Mouse (Mus musculus) liver, embryonic 11.5 days (tissue): ENCODE results near the gene Cradd. TPM values are rescaled to one million over a fixed set of nuclear protein-coding genes. Genes with fewer than 3 reads are reported as not detected.

Experiments
- ATAC-seq: fragments of 200-750 bp; cut with Nextera tagmentation; replicated peaks from 2 replicates; pipeline ENCODE4 v1.8.0; 2017; ENCODE audit warnings: moderate number of reproducible peaks, mild to moderate bottlenecking, moderate TSS enrichment, moderate library complexity; ENCODE audit not compliant: low FRiP score
- DNase-seq: peaks from one replicate; pipeline ENCODE4 v3.0.0-alpha.2; 2017; ENCODE audit warnings: low spot score
- H3K27ac ChIP-seq: fragments of 300-500 bp; sonication (generic); 2 replicates; pipeline ENCODE4 v1.5.1; 2014; ENCODE audit warnings: mild to moderate bottlenecking, low read depth, low read length, control low read depth
- H3K27me3 ChIP-seq: fragments of 300-500 bp; sonication (generic); replicated peaks from 2 replicates; pipeline ENCODE4 v1.6.1; 2014; ENCODE audit warnings: low read length, mixed read lengths; ENCODE audit not compliant: control insufficient read depth, insufficient read depth
- H3K36me3 ChIP-seq: fragments of 300-500 bp; sonication (generic); 2 replicates; pipeline ENCODE4 v1.6.1; 2014; ENCODE audit warnings: mild to moderate bottlenecking, low read length, moderate library complexity, mixed read lengths; ENCODE audit not compliant: control insufficient read depth, insufficient read depth
- H3K4me1 ChIP-seq: fragments of 300-500 bp; sonication (generic); replicated peaks from 2 replicates; pipeline ENCODE4 v1.6.1; 2014; ENCODE audit warnings: low read length, mixed read lengths; ENCODE audit not compliant: control insufficient read depth, insufficient read depth
- H3K4me2 ChIP-seq: fragments of 300-500 bp; sonication (generic); 2 replicates; pipeline ENCODE4 v1.6.1; 2014; ENCODE audit warnings: mild to moderate bottlenecking, control low read depth, moderate library complexity
- H3K4me3 ChIP-seq: fragments of 300-500 bp; sonication (generic); 2 replicates; pipeline ENCODE4 v1.5.1; 2014; ENCODE audit warnings: low read depth, low read length, control low read depth
- H3K9ac ChIP-seq: fragments of 300-500 bp; sonication (generic); 2 replicates; pipeline ENCODE4 v1.6.1; 2014; ENCODE audit warnings: low read depth, low read length, control low read depth
- H3K9me3 ChIP-seq: fragments of 300-500 bp; sonication (generic); 2 replicates; pipeline ENCODE4 v1.6.1; 2016; ENCODE audit warnings: low read length, inconsistent platforms, mixed read lengths; ENCODE audit not compliant: control insufficient read depth
- WGBS: fragments of 180-500 bp; shearing (Covaris S2); extraction: QIAGEN DNeasy Blood & Tissue Kit; methylation state at CpG from one replicate; pipeline ENCODE4 v1.1.7; 2014; 5-methylcytosine and 5-hydroxymethylcytosine counted together
- polyA plus RNA-seq: library from polyadenylated mRNA; unstranded; fragments of >200 nt; fragmentation: Nextera tagmentation; extraction: Ambion mirVana; gene quantifications from 2 replicates; pipeline ENCODE4 v1.2.1, GENCODE M21; 2014

Cradd gene
- polyA plus RNA-seq, 1 experiment from 2014 or later: 10.5 TPM

GRCm38 (mm10) chr10:95254453-95255001, 69.4 kb downstream of the Cradd start:
- Histone ChIP-seq H3K9ac (no peak overlapping the region), H3K36me3 (no peaks in the 10 kb centered on the region), H3K4me1 (no peaks in the 10 kb centered on the region), H3K9me3 (no peaks in the 10 kb centered on the region), H3K4me3 (no peak overlapping the region), H3K4me2 (no peak overlapping the region), H3K27ac (no peak overlapping the region), H3K27me3 (no peaks in the 10 kb centered on the region)
- no peak for ATAC-seq
- DNase-seq: no peak
- 62% methylated on average over 13 of the region's 13 CpGs for WGBS

GRCm38 (mm10) chr10:95254046-95254445, 69.9 kb downstream of the Cradd start:
- Histone ChIP-seq H3K9ac (no peak overlapping the region), H3K36me3 (no peaks in the 10 kb centered on the region), H3K27ac (no peak overlapping the region), H3K4me3 (no peak overlapping the region), H3K4me1 (no peaks in the 10 kb centered on the region), H3K9me3 (no peaks in the 10 kb centered on the region), H3K27me3 (no peaks in the 10 kb centered on the region), H3K4me2 (no peak overlapping the region)
- ATAC-seq (no peak), DNase-seq (no peak)
- WGBS: 59% methylated on average over 3 of the region's 3 CpGs

DNA sequence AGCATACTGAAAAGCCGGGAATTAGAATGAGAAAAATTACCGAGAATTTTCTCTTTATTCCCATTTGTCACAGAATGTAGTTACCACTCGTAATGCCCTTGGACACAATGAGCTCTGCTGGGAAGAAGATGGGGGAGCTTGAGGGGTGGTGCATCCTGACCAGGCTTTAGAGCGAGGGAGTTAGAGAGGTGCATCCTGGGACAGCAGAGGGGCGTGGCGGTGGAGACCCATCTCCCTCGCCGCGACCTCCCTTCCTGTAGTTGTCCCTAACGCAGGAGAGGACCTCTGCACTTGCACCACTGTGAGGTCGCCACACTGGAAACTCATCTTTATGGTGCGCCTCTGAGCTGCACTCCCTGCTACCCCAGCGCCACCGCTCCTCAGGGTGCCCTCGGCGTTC, 72.3 kb downstream of the Cradd start:
- no peaks in the 10 kb centered on the region for H3K36me3 ChIP-seq
- no peak overlapping the region for H3K4me3 ChIP-seq
- no peak for DNase-seq
- no peaks in the 10 kb centered on the region for H3K9me3 ChIP-seq
- H3K9ac ChIP-seq: no peak overlapping the region
- no peak overlapping the region for H3K27ac ChIP-seq
- H3K27me3 ChIP-seq: no peaks in the 10 kb centered on the region
- WGBS: 68% methylated on average over 16 of the region's 16 CpGs
- ATAC-seq: no peak
- no peak overlapping the region for H3K4me2 ChIP-seq
- H3K4me1 ChIP-seq: no peaks in the 10 kb centered on the region

- Histone ChIP-seq H3K4me3 (no peak overlapping the region), H3K9me3 (no peaks in the 10 kb centered on the region), H3K4me2 (no peak overlapping the region), H3K9ac (no peak overlapping the region), H3K4me1 (no peaks in the 10 kb centered on the region), H3K27ac (no peak overlapping the region), H3K36me3 (no peaks in the 10 kb centered on the region), H3K27me3 (no peaks in the 10 kb centered on the region)
- WGBS: 26% methylated on average over 5 of the region's 6 CpGs
- ATAC-seq (0 out of 2 replicates have a peak, but pooled peaks have one; percentile 39), DNase-seq (no peak)
These were observed 75.6 kb downstream of the Cradd start for GRCm38 (mm10) chr10:95248362-95248761.

DNA sequence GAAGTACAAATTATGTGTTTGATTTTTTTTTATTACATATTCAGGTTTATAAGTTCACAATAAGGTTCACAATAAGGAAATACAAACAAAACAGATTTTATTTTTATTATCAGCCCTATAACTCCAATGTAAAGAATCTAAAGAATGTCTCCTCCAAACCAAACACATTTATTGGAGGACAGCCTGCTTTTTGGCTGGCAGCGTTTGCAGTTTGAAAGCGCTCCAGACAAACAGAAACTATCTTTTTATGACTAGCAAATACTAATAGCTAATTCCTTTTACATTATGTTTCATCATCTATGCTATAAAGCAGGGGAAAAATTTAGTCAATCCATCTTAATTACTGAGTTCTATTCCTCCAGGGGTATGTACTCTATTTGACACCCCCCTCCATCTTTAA, 77.2 kb downstream of the Cradd start:
- Histone ChIP-seq H3K27me3 (no peaks in the 10 kb centered on the region), H3K4me2 (no peak overlapping the region), H3K4me3 (no peak overlapping the region), H3K9me3 (no peaks in the 10 kb centered on the region), H3K4me1 (no peaks in the 10 kb centered on the region), H3K9ac (no peak overlapping the region), H3K27ac (no peak overlapping the region), H3K36me3 (no peaks in the 10 kb centered on the region)
- no peak for DNase-seq
- no peak for ATAC-seq
- WGBS: 76% methylated on average over 2 of the region's 2 CpGs

DNA sequence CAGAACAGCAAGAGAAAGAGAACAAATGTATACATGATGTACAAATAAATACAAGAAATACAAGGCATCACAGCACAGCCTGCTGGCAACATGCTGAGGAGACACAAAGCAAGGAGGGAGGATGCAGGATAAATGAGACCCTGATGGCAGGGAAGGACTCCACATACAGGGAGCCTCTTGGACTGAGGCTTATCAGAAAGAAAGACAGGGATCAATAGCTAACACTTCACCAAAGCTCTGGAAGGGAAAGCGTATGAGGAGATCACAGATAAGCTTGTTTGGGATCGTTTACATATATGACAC, 78.3 kb downstream of the Cradd start:
- DNase-seq: no peak
- Histone ChIP-seq H3K9me3 (no peaks in the 10 kb centered on the region), H3K9ac (no peak overlapping the region), H3K27me3 (no peaks in the 10 kb centered on the region), H3K36me3 (no peaks in the 10 kb centered on the region), H3K4me2 (no peak overlapping the region), H3K4me3 (no peak overlapping the region), H3K27ac (no peak overlapping the region), H3K4me1 (no peaks in the 10 kb centered on the region)
- no peak for ATAC-seq
- 33% methylated on average over 2 of the region's 2 CpGs for WGBS

DNA sequence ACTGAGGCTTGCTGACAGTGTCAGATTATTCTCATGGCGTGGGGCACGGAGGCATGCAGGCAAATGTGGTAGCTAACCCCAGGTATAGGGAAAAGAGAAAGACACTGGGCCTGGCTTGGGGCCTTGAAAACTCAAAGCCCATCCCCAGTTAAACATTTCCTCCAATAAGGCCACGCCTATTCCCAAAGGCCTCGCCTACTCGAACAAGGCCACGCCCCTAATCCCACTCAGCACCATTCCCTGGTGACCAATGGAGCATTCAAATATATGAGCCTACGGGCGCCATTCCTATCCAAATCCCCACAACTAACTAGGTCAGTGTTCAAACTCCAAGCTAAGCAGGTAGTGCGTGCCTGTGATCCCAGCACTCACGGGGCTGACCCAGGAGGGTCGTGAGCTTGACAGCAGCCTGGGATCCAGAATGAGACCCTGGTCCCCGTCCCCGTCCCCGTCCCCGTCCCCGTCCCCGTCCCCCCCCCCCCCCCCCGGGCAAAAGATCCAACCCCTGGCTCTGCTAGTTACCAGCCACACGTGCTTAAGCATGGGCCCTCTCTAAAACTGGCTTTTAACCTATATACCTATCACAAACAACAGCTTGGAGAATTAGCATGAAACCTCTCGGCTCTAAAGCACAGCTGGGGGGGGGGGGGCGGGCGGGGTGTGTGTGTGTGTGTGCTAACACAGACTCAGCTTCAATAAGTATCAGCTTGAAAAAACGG, 78.8 kb downstream of the Cradd start:
- no peaks in the 10 kb centered on the region for H3K9me3 ChIP-seq
- no peaks in the 10 kb centered on the region for H3K36me3 ChIP-seq
- H3K27ac ChIP-seq: no peak overlapping the region
- no peak for ATAC-seq
- H3K4me2 ChIP-seq: no peak overlapping the region
- WGBS: 49% methylated on average over 22 of the region's 23 CpGs
- H3K4me3 ChIP-seq: no peak overlapping the region
- H3K4me1 ChIP-seq: no peaks in the 10 kb centered on the region
- H3K9ac ChIP-seq: no peak overlapping the region
- no peaks in the 10 kb centered on the region for H3K27me3 ChIP-seq
- no peak for DNase-seq

DNA sequence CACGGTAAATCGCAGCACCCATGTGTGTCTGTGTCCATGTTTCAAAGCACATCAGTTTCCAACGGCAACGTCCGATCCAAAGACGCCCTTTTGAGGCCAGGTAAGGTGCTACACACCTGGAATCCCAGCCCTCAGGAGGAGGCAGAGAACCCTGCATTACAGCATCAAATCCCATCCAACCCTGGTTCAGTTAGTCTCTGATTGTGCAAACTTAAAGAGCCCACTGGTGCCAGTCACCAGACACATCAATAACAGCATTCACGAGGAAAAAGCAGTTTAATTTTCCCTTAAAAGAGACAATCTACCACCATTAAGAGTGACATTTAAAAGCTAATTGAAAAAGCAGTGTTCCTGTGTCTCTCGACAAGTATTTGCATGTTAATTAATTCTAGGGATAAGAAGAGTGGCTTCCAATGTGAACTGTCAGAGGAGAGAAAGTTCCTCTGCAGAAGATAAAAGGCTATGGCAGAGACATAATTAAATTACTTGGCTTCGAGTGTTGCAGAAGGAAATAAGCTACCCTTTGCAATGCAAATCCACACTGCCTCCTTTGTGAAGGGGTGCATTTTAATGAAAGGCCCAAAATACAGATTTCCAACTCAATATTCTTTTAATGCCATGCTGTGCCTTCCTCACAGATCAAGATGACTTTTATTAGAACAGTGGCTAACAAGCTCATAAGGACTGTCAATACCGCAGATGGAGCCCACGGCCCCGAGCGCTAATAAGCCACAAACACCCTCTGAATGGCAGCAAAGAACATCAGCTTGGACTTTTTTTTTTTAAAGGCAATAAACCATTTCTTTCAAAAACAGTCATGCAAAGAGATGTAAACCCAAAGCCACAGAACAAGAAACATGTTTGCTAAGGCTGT, 84.5 kb downstream of the Cradd start:
- H3K9me3 ChIP-seq: no peaks in the 10 kb centered on the region
- no peaks in the 10 kb centered on the region for H3K27me3 ChIP-seq
- 71% methylated on average over 13 of the region's 13 CpGs for WGBS
- no peak overlapping the region for H3K27ac ChIP-seq
- H3K9ac ChIP-seq: no peak overlapping the region
- DNase-seq (no peak), ATAC-seq (no peak)
- no peak overlapping the region for H3K4me3 ChIP-seq
- H3K36me3 ChIP-seq: no peaks in the 10 kb centered on the region
- peaks cover 7% of the 10 kb centered on the region; the same call in 1 of the 2 replicates for H3K4me1 ChIP-seq
- H3K4me2 ChIP-seq: no peak overlapping the region
